Mouse (Mus musculus) kidney, adult 2 months (tissue): ENCODE data around the gene Rcvrn.

Experiments
- CTCF ChIP-seq: fragments of 200-500 bp; conservative IDR thresholded peaks from 2 replicates; pipeline ENCODE4 v1.5.1; 2011; ENCODE audit warnings: low read depth, mild to moderate bottlenecking, control low read depth, low read length, moderate library complexity, mixed read lengths; ENCODE audit not compliant: insufficient read depth, insufficient read length
- POLR2A ChIP-seq: fragments of 200-500 bp; IDR thresholded peaks from one replicate; pipeline ENCODE4 v1.6.1; 2011; ENCODE audit warnings: low read depth, low read length, control low read depth

- TF ChIP-seq POLR2A (no peak), CTCF (no peak)
These were observed 40.6 kb upstream of the Rcvrn start for GRCm38 (mm10) chr11:67654514-67654913.
